Mouse (Mus musculus): ENCODE measurements around the gene Fam98a. TPM values are rescaled to one million over a fixed set of nuclear protein-coding genes. Genes with fewer than 3 reads are reported as not detected.

The Fam98a gene
- 10 to 100 TPM; 12.5 to 13.8 TPM for total RNA-seq (2023)

GRCm38 (mm10) chr17:75551512-75552400 lies at the start of gene Fam98a:
TSS of gene Fam98a (minus strand) at chr17:75551946.

Other genes starting within 250 kb of the Fam98a start
- gene Rasgrp3, start 116.0 kb downstream of the Fam98a start, total RNA-seq (2023), result under 1 TPM; 0.78 to 0.90 TPM